Mouse (Mus musculus) brown adipose tissue, adult 24 weeks (tissue): ENCODE data around the gene Med26. TPM values are rescaled to one million over a fixed set of nuclear protein-coding genes. Genes with fewer than 3 reads are reported as not detected.

Experiments
- H3K27ac ChIP-seq: fragments of 200-500 bp; replicated peaks from 2 replicates; pipeline ENCODE4 v1.5.1; 2012; ENCODE audit warnings: low read depth, mild to moderate bottlenecking, low read length
- H3K4me1 ChIP-seq: fragments of 200-500 bp; 2 replicates; pipeline ENCODE4 v1.6.1; 2012; ENCODE audit warnings: low read length, mixed read lengths; ENCODE audit not compliant: control insufficient read depth, insufficient read depth, insufficient read length
- H3K4me3 ChIP-seq: fragments of 200-500 bp; 2 replicates; pipeline ENCODE4 v1.5.1; 2012; ENCODE audit warnings: low read depth, mild to moderate bottlenecking, low read length, moderate library complexity; ENCODE audit not compliant: insufficient read depth
- polyA plus RNA-seq: library from polyadenylated mRNA; stranded (reverse); fragments of >200 nt; gene quantifications from 2 replicates; pipeline ENCODE4 v1.2.4, GENCODE M21; 2012; ENCODE audit not compliant: missing spikeins, insufficient read depth, insufficient read length

Gene Med26
- polyA plus RNA-seq = 3.3 TPM in 2 replicates

GRCm38 (mm10) chr8:72547802-72548643, at the start of gene Med26:
Gene Med26 (minus strand): TSS chr8:72548270.
- Histone ChIP-seq H3K27ac (peak within 1 kb of the TSS; percentile 41; the same call in 1 of the 2 replicates), H3K4me1 (peaks cover 7% of the 10 kb centered on the region; the same call in 1 of the 2 replicates), H3K4me3 (peak within 1 kb of the TSS; percentile 91)

GRCm38 (mm10) chr8:72590198-72590597, 42.1 kb upstream of the Med26 start:
- H3K27ac ChIP-seq = no peak overlapping the region
- H3K4me3 ChIP-seq = no peak overlapping the region
- no peaks in the 10 kb centered on the region for H3K4me1 ChIP-seq

GRCm38 (mm10) chr8:72589286-72589685, 41.2 kb upstream of the Med26 start:
- H3K4me1 ChIP-seq = no peaks in the 10 kb centered on the region
- H3K27ac ChIP-seq = no peak overlapping the region
- H3K4me3 ChIP-seq = no peak overlapping the region

- H3K4me3 ChIP-seq = no peak overlapping the region
- no peaks in the 10 kb centered on the region for H3K4me1 ChIP-seq
- H3K27ac ChIP-seq = no peak overlapping the region
Measured at GRCm38 (mm10) chr8:72588865-72589264, 40.8 kb upstream of the Med26 start.

- Histone ChIP-seq H3K27ac (no peak overlapping the region), H3K4me1 (no peaks in the 10 kb centered on the region), H3K4me3 (no peak overlapping the region)
Measured at GRCm38 (mm10) chr8:72587806-72588205, 39.7 kb upstream of the Med26 start.

- Histone ChIP-seq H3K27ac (no peak overlapping the region), H3K4me3 (no peak overlapping the region), H3K4me1 (no peaks in the 10 kb centered on the region)
Measured at GRCm38 (mm10) chr8:72584390-72584789, 36.3 kb upstream of the Med26 start.

GRCm38 (mm10) chr8:72583056-72583771, 35.1 kb upstream of the Med26 start:
- H3K27ac ChIP-seq = 0 out of 2 replicates have a peak overlapping the region, but pooled peaks have one; percentile 2
- H3K4me1 ChIP-seq = no peaks in the 10 kb centered on the region
- no peak overlapping the region for H3K4me3 ChIP-seq

GRCm38 (mm10) chr8:72579374-72579773, 31.3 kb upstream of the Med26 start:
- Histone ChIP-seq H3K4me3 (no peak overlapping the region), H3K27ac (no peak overlapping the region), H3K4me1 (no peaks in the 10 kb centered on the region)

GRCm38 (mm10) chr8:72577941-72578340, 29.9 kb upstream of the Med26 start:
- H3K4me3 ChIP-seq = no peak overlapping the region
- no peaks in the 10 kb centered on the region for H3K4me1 ChIP-seq
- H3K27ac ChIP-seq = no peak overlapping the region

GRCm38 (mm10) chr8:72577266-72577665, 29.2 kb upstream of the Med26 start:
- no peak overlapping the region for H3K4me3 ChIP-seq
- peaks cover 4% of the 10 kb centered on the region; the same call in 1 of the 2 replicates for H3K4me1 ChIP-seq
- no peak overlapping the region for H3K27ac ChIP-seq

- Histone ChIP-seq H3K4me3 (no peak overlapping the region), H3K27ac (no peak overlapping the region), H3K4me1 (peaks cover 7% of the 10 kb centered on the region; the same call in 1 of the 2 replicates)
Measured at GRCm38 (mm10) chr8:72575915-72576314, 27.8 kb upstream of the Med26 start.

- H3K4me3 ChIP-seq = no peak overlapping the region
- H3K4me1 ChIP-seq = peaks cover 10% of the 10 kb centered on the region
- no peak overlapping the region for H3K27ac ChIP-seq
Measured at GRCm38 (mm10) chr8:72573450-72573849, 25.4 kb upstream of the Med26 start.

GRCm38 (mm10) chr8:72572507-72572906, 24.4 kb upstream of the Med26 start:
- no peak overlapping the region for H3K27ac ChIP-seq
- peak overlapping the region; percentile 73 for H3K4me3 ChIP-seq
- H3K4me1 ChIP-seq = peaks cover 10% of the 10 kb centered on the region

- peak within 1 kb of the TSS; percentile 83 for H3K4me3 ChIP-seq
- peak within 1 kb of the TSS; percentile 97 for H3K27ac ChIP-seq
- H3K4me1 ChIP-seq = peaks cover 10% of the 10 kb centered on the region
Measured at GRCm38 (mm10) chr8:72571611-72572473, 23.8 kb upstream of the Med26 start, which contains the start of gene Tmem38a. Gene Tmem38a (plus strand): TSS chr8:72572055.
